Mouse (Mus musculus): ENCODE measurements around the gene Rbbp8nl. TPM values are rescaled to one million over a fixed set of nuclear protein-coding genes. Genes with fewer than 3 reads are reported as not detected.

Rbbp8nl gene
- polyA plus RNA-seq (2015; fragmentation: Nextera tagmentation; extraction: Ambion mirVana): not detected in 2 replicates

DNA sequence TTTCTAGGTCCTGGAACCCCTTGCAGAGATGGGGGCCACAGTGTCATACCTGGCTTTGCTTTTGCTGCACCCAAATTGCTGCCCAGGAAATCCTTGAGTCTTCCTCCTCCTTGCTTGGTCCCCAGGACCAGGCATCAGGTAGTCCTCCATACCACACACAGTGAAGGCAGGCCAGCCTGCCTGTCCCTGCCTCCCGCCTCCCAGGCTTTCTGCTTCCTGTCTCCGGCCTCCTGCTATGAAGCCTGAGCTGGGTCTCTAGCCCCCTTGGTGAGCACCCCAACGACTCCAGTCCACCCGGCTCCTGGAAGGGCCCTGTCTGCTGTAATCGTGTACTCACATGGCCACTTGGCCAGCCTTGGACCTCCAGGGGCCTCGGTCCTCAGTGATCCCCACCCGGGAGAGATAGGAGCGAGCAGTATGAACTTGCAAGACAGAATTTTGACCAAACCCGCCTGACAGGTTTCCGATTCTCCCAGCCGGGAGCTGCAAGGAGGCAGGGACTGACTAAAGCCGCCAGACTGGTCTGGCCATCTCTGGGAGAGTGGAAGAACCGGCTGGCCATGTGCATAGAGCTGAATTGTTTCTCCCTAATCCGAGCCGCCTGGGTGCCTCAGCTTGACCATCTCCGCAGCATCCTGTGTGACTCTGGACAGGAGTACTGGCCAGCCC, at the start of gene Rbbp8nl:
Gene Rbbp8nl (minus strand): TSS at position 440 of the 669 bp plus-strand sequence.
- no peak within 1 kb of the TSS for H3K27ac ChIP-seq
- ATAC-seq (ENCODE audit: low read depth) (no peak), DNase-seq (no peak)
- H3K9me3 ChIP-seq (replicated peaks): no peaks in the 10 kb centered on the region
- no peak within 1 kb of the TSS for H3K9ac ChIP-seq
- no peak within 1 kb of the TSS for H3K4me3 ChIP-seq (replicated peaks)
- WGBS (ENCODE audit: insufficient replicate concordance): 45% methylated on average over 16 of the region's 16 CpGs
- peaks cover 8% of the 10 kb centered on the region for H3K4me1 ChIP-seq (replicated peaks)
- H3K27me3 ChIP-seq: 0 out of 2 replicates have a peak, but pooled peaks cover 4% of the 10 kb centered on the region
- H3K4me2 ChIP-seq: no peak within 1 kb of the TSS
- no peaks in the 10 kb centered on the region for H3K36me3 ChIP-seq

DNA sequence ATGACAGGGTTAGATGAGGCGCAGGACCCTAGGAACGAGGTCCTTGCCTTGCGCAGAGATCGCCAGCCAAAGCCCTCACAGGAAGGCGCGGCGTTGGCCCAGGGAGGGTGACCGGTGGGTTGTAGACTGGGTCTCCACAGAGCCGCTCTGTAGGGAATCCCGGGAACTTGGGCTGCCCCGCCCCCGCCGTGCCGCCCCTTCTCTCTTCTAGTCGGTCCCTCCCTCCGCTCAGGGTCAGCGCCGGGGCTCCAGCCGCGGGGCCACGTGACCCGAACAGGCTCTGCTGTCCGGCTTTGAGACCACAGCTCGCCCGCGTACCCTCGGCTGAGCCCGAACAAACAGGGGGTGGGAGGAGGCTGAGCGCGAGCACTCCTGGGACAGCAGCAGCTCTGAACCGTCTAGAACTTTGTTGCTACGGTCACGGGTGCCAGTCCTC, 44.9 kb upstream of the Rbbp8nl start, which contains the start of gene Gata5:
Gene Gata5 (minus strand): TSS at position 149 of the 436 bp plus-strand sequence.
- Histone ChIP-seq H3K9me3 (replicated peaks) (no peaks in the 10 kb centered on the region), H3K4me3 (replicated peaks) (peak within 1 kb of the TSS; percentile 46), H3K9ac (peak within 1 kb of the TSS; percentile 45), H3K36me3 (no peaks in the 10 kb centered on the region), H3K27ac (0 out of 2 replicates have a peak within 1 kb of the TSS, but pooled peaks have one; percentile 29), H3K27me3 (peaks cover 76% of the 10 kb centered on the region), H3K4me2 (peak within 1 kb of the TSS; percentile 52), H3K4me1 (replicated peaks) (no peaks in the 10 kb centered on the region)
- 1% methylated on average over 33 of the region's 33 CpGs for WGBS (ENCODE audit: insufficient replicate concordance)
- ATAC-seq (ENCODE audit: low read depth) (peak; percentile 59), DNase-seq (no peak)

DNA sequence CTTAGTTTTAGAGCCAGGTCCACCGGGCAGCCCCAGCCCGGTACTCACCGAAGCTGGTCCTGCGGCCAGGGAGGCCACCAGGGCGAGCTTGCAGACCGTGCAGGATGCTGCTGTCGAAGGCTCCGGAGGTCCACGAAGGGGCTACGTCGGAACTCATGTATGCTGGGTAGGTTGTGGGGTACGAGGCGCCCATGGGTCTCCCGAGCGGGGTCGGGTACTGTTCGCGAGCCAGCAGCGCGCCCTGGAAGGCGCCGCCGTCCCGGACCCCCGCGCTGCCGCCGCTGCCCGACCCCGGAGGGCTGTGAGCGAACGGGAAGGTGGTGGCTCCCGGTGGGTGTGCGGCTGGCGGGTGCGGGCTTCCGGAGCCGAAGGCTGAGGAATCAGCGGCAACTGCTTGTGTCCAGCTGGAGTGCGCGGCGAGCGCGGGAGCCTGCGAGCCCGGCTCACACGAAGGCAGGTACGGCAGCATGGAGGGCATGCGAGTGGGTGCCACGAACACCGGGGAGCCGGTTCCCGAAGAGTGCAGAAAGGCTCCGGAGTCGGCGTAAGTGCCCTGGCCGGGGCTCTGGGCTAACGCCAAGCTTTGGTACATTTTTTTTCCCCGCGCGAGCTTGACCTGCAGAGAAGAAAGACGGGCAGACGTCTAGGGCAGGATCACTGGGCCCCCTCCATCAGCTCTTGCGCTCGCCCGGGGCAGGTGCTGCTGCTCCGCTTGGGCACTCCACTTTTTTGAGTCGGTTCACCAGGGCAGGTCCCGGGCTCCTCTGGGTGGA, 44.3 kb upstream of the Rbbp8nl start:
- peaks cover 70% of the 10 kb centered on the region for H3K27me3 ChIP-seq
- H3K9me3 ChIP-seq (replicated peaks): no peaks in the 10 kb centered on the region
- 3% methylated on average over 69 of the region's 69 CpGs for whole genome bisulfite sequencing (ENCODE audit: insufficient replicate concordance)
- ATAC-seq (ENCODE audit: low read depth) (0 out of 2 replicates have a peak, but pooled peaks have one; percentile 4), DNase-seq (no peak)
- peak overlapping the region; percentile 52 for H3K4me2 ChIP-seq
- peak overlapping the region; percentile 45 for H3K9ac ChIP-seq
- no peak overlapping the region for H3K27ac ChIP-seq
- peak overlapping the region; percentile 46 for H3K4me3 ChIP-seq (replicated peaks)
- no peaks in the 10 kb centered on the region for H3K4me1 ChIP-seq (replicated peaks)
- H3K36me3 ChIP-seq: no peaks in the 10 kb centered on the region

DNA sequence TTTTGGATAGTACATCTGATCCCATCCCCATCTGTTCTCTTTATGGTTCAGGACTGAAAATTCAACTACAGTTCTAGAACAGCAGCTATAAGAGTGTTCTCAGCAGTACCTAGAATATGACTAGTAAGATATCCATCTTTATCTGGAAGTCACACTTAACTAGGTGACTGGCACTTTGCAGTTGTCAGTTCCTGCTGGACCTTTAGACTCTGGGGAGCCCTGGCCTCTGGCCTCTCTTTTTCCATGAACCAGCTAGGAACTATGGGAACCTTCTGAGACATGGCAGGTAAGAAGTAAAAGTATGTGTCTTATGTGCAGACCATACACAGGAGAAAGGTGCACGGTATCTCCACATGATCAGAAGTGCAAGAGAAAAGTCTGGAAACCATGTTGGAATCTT, 39.8 kb upstream of the Rbbp8nl start:
- H3K27ac ChIP-seq: no peak overlapping the region
- 66% methylated on average over 1 of the region's 1 CpGs for WGBS (ENCODE audit: insufficient replicate concordance)

DNA sequence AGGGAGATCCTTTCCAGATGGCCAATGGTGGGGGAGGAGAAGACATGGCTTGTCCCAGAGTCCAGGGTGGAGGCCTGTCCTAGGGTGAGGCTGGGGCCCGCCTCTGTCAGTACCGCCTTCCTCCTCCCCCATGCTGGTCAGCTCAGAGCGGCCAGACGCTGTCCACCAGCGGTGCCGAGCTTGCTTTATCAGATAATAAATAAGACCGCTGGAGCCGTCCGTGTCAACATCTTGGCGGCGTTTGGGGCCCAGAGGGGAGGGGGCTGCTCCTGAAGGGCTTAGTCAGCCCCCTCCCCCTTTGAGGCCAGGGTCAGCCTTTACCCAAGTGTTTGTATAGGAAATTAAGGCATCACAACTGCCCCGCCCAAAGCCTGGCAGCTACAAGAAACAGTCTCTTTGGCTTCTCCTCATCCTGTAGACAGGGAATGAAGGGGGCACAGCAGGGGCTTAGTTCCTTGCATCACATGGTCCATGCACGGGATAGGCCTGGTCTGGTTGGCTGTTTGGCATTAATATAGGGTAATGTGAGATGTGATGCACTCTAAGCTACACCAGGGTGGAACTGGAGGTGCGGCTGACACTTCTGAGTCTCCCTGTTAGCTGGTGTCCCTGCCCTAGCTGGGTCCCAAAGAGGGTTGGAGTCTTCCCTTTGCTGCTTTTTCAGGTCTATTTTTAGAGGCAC, 33.1 kb upstream of the Rbbp8nl start:
- no peak overlapping the region for H3K4me2 ChIP-seq
- peaks cover 5% of the 10 kb centered on the region for H3K4me1 ChIP-seq (replicated peaks)
- DNase-seq (no peak), ATAC-seq (ENCODE audit: low read depth) (0 out of 2 replicates have a peak, but pooled peaks have one; percentile 35)
- H3K9me3 ChIP-seq (replicated peaks): no peaks in the 10 kb centered on the region
- WGBS (ENCODE audit: insufficient replicate concordance): 38% methylated on average over 14 of the region's 14 CpGs
- no peak overlapping the region for H3K4me3 ChIP-seq (replicated peaks)
- no peaks in the 10 kb centered on the region for H3K36me3 ChIP-seq
- no peak overlapping the region for H3K9ac ChIP-seq
- H3K27ac ChIP-seq: no peak overlapping the region
- H3K27me3 ChIP-seq: no peaks in the 10 kb centered on the region

More for the DNA sequence above, 39.8 kb upstream of the Rbbp8nl start:
- Histone ChIP-seq H3K4me3 (replicated peaks) (no peak overlapping the region), H3K4me2 (no peak overlapping the region), H3K4me1 (replicated peaks) (0 out of 2 replicates have a peak, but pooled peaks cover 3% of the 10 kb centered on the region), H3K9ac (no peak overlapping the region), H3K9me3 (replicated peaks) (no peaks in the 10 kb centered on the region), H3K27me3 (peaks cover 29% of the 10 kb centered on the region), H3K36me3 (no peaks in the 10 kb centered on the region)
- DNase-seq: no peak
- ATAC-seq (ENCODE audit: low read depth): no peak

DNA sequence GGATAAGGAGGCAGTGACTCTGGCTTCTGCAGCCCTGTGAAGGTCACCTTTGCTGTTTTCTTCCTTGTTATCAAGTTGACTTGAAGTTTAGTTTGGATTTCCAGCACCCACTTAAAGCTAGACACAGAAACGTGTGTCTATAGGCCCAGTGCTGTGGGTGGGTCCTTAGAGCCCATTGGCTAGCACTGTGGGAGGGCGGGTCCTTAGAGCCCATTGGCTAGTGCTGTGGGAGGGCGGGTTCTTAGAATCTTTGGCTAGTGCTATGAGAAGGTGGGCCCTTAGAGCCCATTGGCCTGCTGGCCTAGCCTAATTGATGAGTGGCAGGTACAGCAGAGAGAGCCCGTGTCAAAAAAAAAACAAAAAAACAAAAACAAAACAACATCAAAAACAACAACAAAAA, 30.5 kb upstream of the Rbbp8nl start:
- Histone ChIP-seq H3K9ac (no peak overlapping the region), H3K27ac (no peak overlapping the region), H3K4me2 (no peak overlapping the region), H3K36me3 (no peaks in the 10 kb centered on the region), H3K9me3 (replicated peaks) (no peaks in the 10 kb centered on the region), H3K4me3 (replicated peaks) (no peak overlapping the region), H3K4me1 (replicated peaks) (peaks cover 5% of the 10 kb centered on the region), H3K27me3 (no peaks in the 10 kb centered on the region)
- ATAC-seq (ENCODE audit: low read depth) (peak; percentile 55), DNase-seq (no peak)
- WGBS (ENCODE audit: insufficient replicate concordance): 53% methylated on average over 4 of the region's 4 CpGs

DNA sequence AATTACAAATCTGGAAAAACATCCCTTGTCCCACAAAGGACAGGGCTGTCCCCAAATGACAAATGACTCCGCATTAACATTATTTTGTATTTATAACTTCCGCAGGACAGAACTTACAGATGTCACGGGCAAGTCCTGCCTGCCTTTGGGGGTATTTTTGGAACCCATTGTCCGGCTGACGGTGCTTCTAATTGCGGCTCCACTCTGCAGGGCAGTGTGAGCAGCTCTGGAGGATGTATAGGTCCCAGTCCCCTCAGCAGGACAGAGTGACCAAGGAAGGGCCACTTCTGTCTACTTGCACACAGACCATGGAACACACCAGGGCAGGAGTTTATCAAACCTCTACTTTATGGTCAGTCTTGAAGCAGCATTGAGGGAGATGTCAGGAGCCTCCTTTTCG, 27.9 kb upstream of the Rbbp8nl start:
- no peaks in the 10 kb centered on the region for H3K27me3 ChIP-seq
- H3K4me2 ChIP-seq: no peak overlapping the region
- H3K9ac ChIP-seq: no peak overlapping the region
- 70% methylated on average over 7 of the region's 7 CpGs for WGBS (ENCODE audit: insufficient replicate concordance)
- no peak for DNase-seq
- no peaks in the 10 kb centered on the region for H3K36me3 ChIP-seq
- peaks cover under 1% of the 10 kb centered on the region for H3K4me1 ChIP-seq (replicated peaks)
- no peak for ATAC-seq (ENCODE audit: low read depth)
- H3K9me3 ChIP-seq (replicated peaks): no peaks in the 10 kb centered on the region
- no peak overlapping the region for H3K4me3 ChIP-seq (replicated peaks)
- H3K27ac ChIP-seq: no peak overlapping the region

DNA sequence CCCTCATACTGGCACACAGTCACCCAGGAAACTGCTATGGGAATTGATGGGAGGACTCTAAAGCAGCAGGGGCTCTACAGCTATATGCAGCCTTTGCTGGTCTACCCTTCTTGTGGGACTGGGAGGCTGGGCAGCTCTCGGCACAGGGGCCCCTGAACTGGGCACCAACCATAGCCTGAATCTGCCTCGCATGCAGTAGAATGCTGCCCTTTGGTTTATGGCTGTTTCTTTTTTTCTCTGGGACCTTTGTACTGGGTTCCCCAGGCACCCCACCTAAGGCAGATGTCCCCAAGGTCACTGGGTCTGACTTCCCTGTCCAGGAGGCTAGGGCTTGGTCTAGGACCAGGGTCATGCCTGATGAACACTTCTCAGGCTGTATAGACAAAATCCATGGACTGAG, 24.6 kb upstream of the Rbbp8nl start:
- no peak overlapping the region for H3K27ac ChIP-seq
- H3K36me3 ChIP-seq: no peaks in the 10 kb centered on the region
- no peaks in the 10 kb centered on the region for H3K27me3 ChIP-seq
- ATAC-seq (ENCODE audit: low read depth) (0 out of 2 replicates have a peak, but pooled peaks have one; percentile 20), DNase-seq (no peak)
- no peaks in the 10 kb centered on the region for H3K4me1 ChIP-seq (replicated peaks)
- no peak overlapping the region for H3K4me2 ChIP-seq
- no peak overlapping the region for H3K4me3 ChIP-seq (replicated peaks)
- H3K9ac ChIP-seq: no peak overlapping the region
- 47% methylated on average over 2 of the region's 2 CpGs for WGBS (ENCODE audit: insufficient replicate concordance)
- no peaks in the 10 kb centered on the region for H3K9me3 ChIP-seq (replicated peaks)

DNA sequence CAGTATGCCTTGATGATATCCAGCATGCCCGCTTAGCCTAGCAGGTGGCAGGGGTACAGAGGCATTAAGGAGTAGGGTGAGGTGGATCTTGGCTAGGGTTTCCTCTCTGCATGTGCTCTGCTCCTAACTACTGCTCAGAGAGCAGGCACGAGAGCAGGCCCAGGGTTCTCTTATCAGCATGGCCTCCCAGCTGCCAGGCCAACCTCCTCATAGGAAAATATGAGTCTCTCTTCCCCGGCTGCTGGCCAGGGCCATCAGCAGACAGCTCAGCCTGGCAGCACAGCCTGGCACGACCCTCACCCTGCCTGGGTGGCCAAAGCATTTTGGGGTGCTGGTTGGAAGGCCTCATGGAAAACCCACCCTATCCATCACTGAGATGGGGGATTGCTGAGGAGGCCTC, 21.5 kb upstream of the Rbbp8nl start:
- H3K4me2 ChIP-seq: no peak overlapping the region
- WGBS (ENCODE audit: insufficient replicate concordance): 47% methylated on average over 4 of the region's 4 CpGs
- ATAC-seq (ENCODE audit: low read depth) (no peak), DNase-seq (no peak)
- no peak overlapping the region for H3K4me3 ChIP-seq (replicated peaks)
- H3K9me3 ChIP-seq (replicated peaks): no peaks in the 10 kb centered on the region
- no peaks in the 10 kb centered on the region for H3K36me3 ChIP-seq
- no peak overlapping the region for H3K27ac ChIP-seq
- no peaks in the 10 kb centered on the region for H3K4me1 ChIP-seq (replicated peaks)
- no peaks in the 10 kb centered on the region for H3K27me3 ChIP-seq
- no peak overlapping the region for H3K9ac ChIP-seq

DNA sequence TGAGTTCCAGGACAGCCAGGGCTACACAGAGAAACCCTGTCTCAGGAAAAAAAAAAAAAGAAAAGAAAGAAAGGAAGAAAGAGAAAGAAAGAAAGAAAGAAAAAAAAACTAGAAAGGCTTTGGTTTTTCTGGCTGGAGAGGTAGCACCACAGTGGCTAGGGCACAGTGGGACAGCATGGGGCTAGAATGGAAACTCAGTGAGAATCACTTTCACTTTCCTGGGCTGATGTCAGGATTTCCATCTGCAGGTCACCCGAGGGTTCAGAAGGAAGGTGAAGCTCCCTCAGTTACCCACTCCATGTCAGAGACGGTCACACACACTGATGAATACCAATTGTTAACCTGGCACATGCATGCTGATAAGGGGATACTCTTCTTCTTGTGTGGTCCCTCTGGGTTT, 18.0 kb upstream of the Rbbp8nl start:
- no peaks in the 10 kb centered on the region for H3K9me3 ChIP-seq (replicated peaks)
- no peak overlapping the region for H3K4me3 ChIP-seq (replicated peaks)
- H3K4me1 ChIP-seq (replicated peaks): no peaks in the 10 kb centered on the region
- H3K4me2 ChIP-seq: no peak overlapping the region
- H3K27me3 ChIP-seq: no peaks in the 10 kb centered on the region
- DNase-seq (no peak), ATAC-seq (ENCODE audit: low read depth) (no peak)
- WGBS (ENCODE audit: insufficient replicate concordance): 31% methylated on average over 2 of the region's 2 CpGs
- H3K36me3 ChIP-seq: no peaks in the 10 kb centered on the region
- no peak overlapping the region for H3K27ac ChIP-seq
- no peak overlapping the region for H3K9ac ChIP-seq
